Comparison of ENCODE assay signal across 8 mouse cellular contexts in the genomic region with DNA sequence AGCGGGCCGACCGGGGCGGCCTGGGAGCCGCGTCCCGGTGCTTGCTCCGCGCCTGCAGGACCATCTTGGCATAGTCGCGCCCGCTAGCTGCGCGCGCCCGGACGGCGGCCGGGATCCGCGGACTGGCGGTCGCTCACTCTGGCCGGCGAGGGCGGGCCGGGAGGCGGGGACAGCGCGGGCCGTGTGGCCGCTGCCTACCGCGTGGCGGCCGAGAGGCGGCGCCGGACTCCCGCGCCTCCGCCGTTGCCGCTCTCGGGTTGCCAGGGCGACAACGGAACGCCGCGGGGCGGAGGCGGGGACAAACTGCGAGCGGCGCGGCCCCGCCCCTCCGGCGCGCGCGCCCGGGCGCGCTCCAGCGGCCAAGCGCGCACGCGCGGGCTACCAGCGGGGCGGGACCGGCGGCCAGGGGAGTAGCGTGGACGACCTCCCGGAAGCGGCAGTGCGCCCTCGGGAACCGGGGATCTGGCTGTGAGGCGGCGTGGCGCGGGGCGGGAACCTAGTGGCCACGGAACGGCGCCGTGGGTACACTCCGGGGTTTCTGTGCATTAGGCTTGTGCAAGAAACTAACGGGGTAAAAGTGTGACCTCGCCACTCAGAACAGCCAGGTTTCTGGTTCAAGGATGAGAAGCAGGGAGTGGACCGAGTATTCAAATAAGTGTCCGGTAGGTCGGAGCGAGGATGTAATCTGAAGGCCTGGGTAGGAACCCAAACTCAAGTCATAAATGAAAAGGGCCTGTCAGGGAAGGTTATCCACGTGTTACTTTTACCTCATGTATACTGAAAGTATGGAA. TPM values are rescaled to one million over a fixed set of nuclear protein-coding genes. Genes with fewer than 3 reads are reported as not detected.
DNase-seq lines count a peak whose midpoint lies in the region; ATAC-seq and TF ChIP-seq lines count a peak whose summit lies in the region.

TSS of gene Dpy19l1 (minus strand) at position 74 of the 791 bp plus-strand sequence.

- H3K9ac ChIP-seq in hindbrain, embryonic 12.5 days, result peak within 1 kb of the TSS; percentile 80
- H3K9ac ChIP-seq in lung, postnatal 0 days (replicated peaks; ENCODE audit: low read depth), result peak within 1 kb of the TSS; percentile 43

- peaks cover 18% of the 10 kb centered on the region for H3K4me1 ChIP-seq in hindbrain, embryonic 12.5 days
- H3K4me1 ChIP-seq in lung, postnatal 0 days (ENCODE audit: insufficient read depth, low read depth, low read length), result peaks cover 3% of the 10 kb centered on the region; the same call in 1 of the 2 replicates

- no peaks in the 10 kb centered on the region for H3K27me3 ChIP-seq in hindbrain, embryonic 12.5 days
- no peaks in the 10 kb centered on the region for H3K27me3 ChIP-seq in lung, postnatal 0 days (replicated peaks; ENCODE audit: insufficient read depth, low read length)

- DNase-seq in NIH3T3 (ENCODE audit: low read depth), result peak; percentile 96
- peak; percentile 95 to 98 for DNase-seq in cerebellum, postnatal 10 days
- peak; percentile 76 to 90 for DNase-seq in frontal cortex, postnatal 10 days (ENCODE audit: low spot score in 2 of 2)
- DNase-seq in layer of hippocampus, postnatal 10 days (ENCODE audit: low spot score in 2 of 2), result peak; percentile 84 to 95
- DNase-seq in lung, postnatal 0 days (ENCODE audit: low spot score), result peak; percentile 96
- DNase-seq in ovary, postnatal 10 days (ENCODE audit: low spot score), result peak; percentile 78
- DNase-seq in thymus, postnatal 0 days (ENCODE audit: low spot score), result peak; percentile 88

- peak within 1 kb of the TSS; percentile 84 for H3K4me3 ChIP-seq in hindbrain, embryonic 12.5 days
- H3K4me3 ChIP-seq in lung, postnatal 0 days (ENCODE audit: low read depth, low read length), result peak within 1 kb of the TSS; percentile 79

- ATAC-seq in hindbrain, embryonic 12.5 days (ENCODE audit: low FRiP score), result peak; percentile 97
- peak; percentile 98 for ATAC-seq in lung, postnatal 0 days

- under 1% methylated on average over 95 of the region's 99 CpGs for WGBS in hindbrain, embryonic 12.5 days
- WGBS in lung, postnatal 0 days, result 1% methylated on average over 84 of the region's 99 CpGs

- H3K4me2 ChIP-seq in hindbrain, embryonic 12.5 days (replicated peaks), result peak within 1 kb of the TSS; percentile 69
- H3K4me2 ChIP-seq in lung, postnatal 0 days (replicated peaks; ENCODE audit: low read depth, low read length), result peak within 1 kb of the TSS; percentile 66

- peak; percentile 48; the same call in 1 of the 2 replicates for TF ChIP-seq CTCF in lung, postnatal 0 days (IDR thresholded peaks at IDR 0.05)

- H3K27ac ChIP-seq in hindbrain, embryonic 12.5 days, result peak within 1 kb of the TSS; percentile 92
- peak within 1 kb of the TSS; percentile 87 for H3K27ac ChIP-seq in lung, postnatal 0 days (ENCODE audit: low read length)

- no peaks in the 10 kb centered on the region for H3K36me3 ChIP-seq in hindbrain, embryonic 12.5 days
- no peaks in the 10 kb centered on the region for H3K36me3 ChIP-seq in lung, postnatal 0 days (ENCODE audit: insufficient read depth, low read length)

- no peaks in the 10 kb centered on the region for H3K9me3 ChIP-seq in hindbrain, embryonic 12.5 days (replicated peaks)
- H3K9me3 ChIP-seq in lung, postnatal 0 days (ENCODE audit: low read length), result no peaks in the 10 kb centered on the region

- TF ChIP-seq EP300 in lung, postnatal 0 days (IDR thresholded peaks at IDR 0.05), result no peak

RNA-seq across cellular contexts. Expression of gene Dpy19l1, which starts in this region (rescaled TPM):
- polyA plus RNA-seq in hindbrain, embryonic 12.5 days (2016; fragmentation: Nextera tagmentation; extraction: Ambion mirVana), result 16.3 and 17.0 TPM in 2 replicates
- 10 to 100 TPM; 35.9 to 37.9 TPM for total RNA-seq in layer of hippocampus, postnatal 10 days (2021)
- 8.2 and 10.1 TPM in 2 replicates for polyA plus RNA-seq in lung, postnatal 0 days (2015; fragmentation: Nextera tagmentation; extraction: Ambion mirVana)
- 5.2 and 8.0 TPM in 2 replicates for polyA plus RNA-seq in thymus, postnatal 0 days (2015; fragmentation: Nextera tagmentation; extraction: Ambion mirVana)

Comparison
In these comparisons a context has a peak if more than half of its experiments do, and no peak if none do; other contexts are left out.
1. Peak in every context shown above with its lines: DNase-seq, ATAC-seq, H3K4me3 ChIP-seq and H3K27ac ChIP-seq.